Mouse (Mus musculus): ENCODE data around the gene Fbxw21. TPM values are rescaled to one million over a fixed set of nuclear protein-coding genes. Genes with fewer than 3 reads are reported as not detected.

Gene Fbxw21
- polyA plus RNA-seq, 1 experiment from 2014 or later, result not detected

- WGBS, result 23% methylated on average over 6 of the region's 6 CpGs
- H3K9ac ChIP-seq (ENCODE audit: low read length), result peak overlapping the region; percentile 99
- H3K4me1 ChIP-seq (ENCODE audit: control insufficient read depth, insufficient read depth, low read length), result peaks cover 38% of the 10 kb centered on the region
Observed at GRCm38 (mm10) chr9:109096856-109097255, 65.0 kb downstream of the Fbxw21 start.

GRCm38 (mm10) chr9:109096251-109096661 lies 65.6 kb downstream of the Fbxw21 start:
- Histone ChIP-seq H3K9me3 (ENCODE audit: control insufficient read depth, low read length) (no peaks in the 10 kb centered on the region), H3K4me3 (ENCODE audit: low read depth, low read length) (peak overlapping the region; percentile 51), H3K4me2 (peak overlapping the region; percentile 77), H3K36me3 (ENCODE audit: control insufficient read depth, insufficient read depth, low read length) (peaks cover 12% of the 10 kb centered on the region; the same call in 1 of the 2 replicates), H3K4me1 (ENCODE audit: control insufficient read depth, insufficient read depth, low read length) (peaks cover 38% of the 10 kb centered on the region), H3K27me3 (ENCODE audit: control insufficient read depth, insufficient read depth, low read length) (no peaks in the 10 kb centered on the region), H3K9ac (ENCODE audit: low read length) (peak overlapping the region; percentile 99), H3K27ac (ENCODE audit: low read depth, low read length) (peak overlapping the region; percentile 100)
- ATAC-seq (ENCODE audit: low FRiP score) (no peak), DNase-seq (ENCODE audit: low spot score, missing footprints) (peak; percentile 93)
- 16% methylated on average over 9 of the region's 9 CpGs for WGBS

More at GRCm38 (mm10) chr9:109096856-109097255, 65.0 kb downstream of the Fbxw21 start:
- H3K4me2 ChIP-seq, result peak overlapping the region; percentile 77
- no peaks in the 10 kb centered on the region for H3K27me3 ChIP-seq (ENCODE audit: control insufficient read depth, insufficient read depth, low read length)
- DNase-seq (ENCODE audit: low spot score, missing footprints), result peak; percentile 92
- no peak for ATAC-seq (ENCODE audit: low FRiP score)
- peak overlapping the region; percentile 51 for H3K4me3 ChIP-seq (ENCODE audit: low read depth, low read length)
- no peaks in the 10 kb centered on the region for H3K9me3 ChIP-seq (ENCODE audit: control insufficient read depth, low read length)
- H3K27ac ChIP-seq (ENCODE audit: low read depth, low read length), result peak overlapping the region; percentile 100
- peaks cover 9% of the 10 kb centered on the region for H3K36me3 ChIP-seq (ENCODE audit: control insufficient read depth, insufficient read depth, low read length)

- Histone ChIP-seq H3K27me3 (ENCODE audit: control insufficient read depth, insufficient read depth, low read length) (no peaks in the 10 kb centered on the region), H3K9ac (ENCODE audit: low read length) (peak within 1 kb of the TSS; percentile 99), H3K9me3 (ENCODE audit: control insufficient read depth, low read length) (no peaks in the 10 kb centered on the region), H3K27ac (ENCODE audit: low read depth, low read length) (peak within 1 kb of the TSS; percentile 100), H3K4me3 (ENCODE audit: low read depth, low read length) (peak within 1 kb of the TSS; percentile 51), H3K4me1 (ENCODE audit: control insufficient read depth, insufficient read depth, low read length) (peaks cover 38% of the 10 kb centered on the region), H3K4me2 (peak within 1 kb of the TSS; percentile 77), H3K36me3 (ENCODE audit: control insufficient read depth, insufficient read depth, low read length) (peaks cover 12% of the 10 kb centered on the region; the same call in 1 of the 2 replicates)
- under 1% methylated on average over 85 of the region's 102 CpGs for WGBS
- ATAC-seq (ENCODE audit: low FRiP score) (peak; percentile 80), DNase-seq (ENCODE audit: low spot score, missing footprints) (peak; percentile 98)
Observed at GRCm38 (mm10) chr9:109095137-109095982, 66.5 kb downstream of the Fbxw21 start, which contains the start of gene Plxnb1. TSS of gene Plxnb1 (plus strand) at chr9:109095389.

- Histone ChIP-seq H3K4me2 (peak overlapping the region; percentile 77), H3K4me3 (ENCODE audit: low read depth, low read length) (peak overlapping the region; percentile 51), H3K27me3 (ENCODE audit: control insufficient read depth, insufficient read depth, low read length) (no peaks in the 10 kb centered on the region), H3K36me3 (ENCODE audit: control insufficient read depth, insufficient read depth, low read length) (peaks cover 6% of the 10 kb centered on the region; the same call in 1 of the 2 replicates), H3K9me3 (ENCODE audit: control insufficient read depth, low read length) (no peaks in the 10 kb centered on the region), H3K9ac (ENCODE audit: low read length) (peak overlapping the region; percentile 99), H3K4me1 (ENCODE audit: control insufficient read depth, insufficient read depth, low read length) (peaks cover 38% of the 10 kb centered on the region), H3K27ac (ENCODE audit: low read depth, low read length) (peak overlapping the region; percentile 100)
- under 1% methylated on average over 21 of the region's 21 CpGs for WGBS
- DNase-seq (ENCODE audit: low spot score, missing footprints), result peak; percentile 92
- peak; percentile 6 for ATAC-seq (ENCODE audit: low FRiP score)
Observed at GRCm38 (mm10) chr9:109094553-109095136, 67.2 kb downstream of the Fbxw21 start.

DNA sequence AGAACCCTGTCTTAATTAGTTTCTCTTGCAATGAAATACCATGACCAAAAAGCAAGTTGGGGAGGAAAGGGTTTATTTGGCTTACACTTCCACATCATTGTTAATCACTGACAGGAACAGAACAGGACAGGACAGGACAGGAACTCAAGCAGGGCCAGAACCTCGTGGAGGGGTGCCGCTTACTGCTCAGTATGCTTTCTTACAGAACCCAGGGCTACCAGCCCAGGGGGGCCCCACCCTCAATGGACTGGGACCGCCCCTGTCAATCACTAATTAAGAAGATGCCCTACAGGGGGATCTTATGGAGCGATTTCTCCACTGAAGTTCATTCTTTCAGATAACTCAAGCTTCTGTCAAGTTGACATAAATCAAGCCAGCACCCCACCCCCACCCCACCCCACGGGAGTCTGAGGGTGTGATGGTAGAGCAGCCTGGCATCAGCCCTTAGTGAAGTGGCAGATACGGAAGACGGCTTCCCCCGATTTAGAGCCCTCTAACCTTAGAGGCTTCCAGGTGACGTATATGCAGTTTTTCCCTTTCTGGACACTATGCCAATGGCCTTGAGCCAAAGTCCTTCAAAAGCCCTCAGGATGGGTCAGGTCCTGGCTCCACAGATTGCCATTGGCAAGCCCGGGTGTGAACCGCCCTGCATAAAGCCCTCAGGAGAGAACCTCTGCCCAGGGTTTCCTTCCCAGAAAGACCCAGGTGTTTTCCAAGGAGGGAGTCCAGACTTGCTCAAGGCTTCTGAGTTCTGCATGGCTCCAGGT lies 67.9 kb downstream of the Fbxw21 start:
- ATAC-seq (ENCODE audit: low FRiP score) (0 out of 2 replicates have a peak, but pooled peaks have one; percentile 0), DNase-seq (ENCODE audit: low spot score, missing footprints) (no peak)
- peak overlapping the region; percentile 99 for H3K9ac ChIP-seq (ENCODE audit: low read length)
- no peaks in the 10 kb centered on the region for H3K27me3 ChIP-seq (ENCODE audit: control insufficient read depth, insufficient read depth, low read length)
- H3K27ac ChIP-seq (ENCODE audit: low read depth, low read length), result peak overlapping the region; percentile 100; the same call in 1 of the 2 replicates
- H3K4me1 ChIP-seq (ENCODE audit: control insufficient read depth, insufficient read depth, low read length), result peaks cover 33% of the 10 kb centered on the region
- H3K36me3 ChIP-seq (ENCODE audit: control insufficient read depth, insufficient read depth, low read length), result 0 out of 2 replicates have a peak, but pooled peaks cover 3% of the 10 kb centered on the region
- WGBS, result 17% methylated on average over 11 of the region's 11 CpGs
- peak overlapping the region; percentile 51; the same call in 1 of the 2 replicates for H3K4me3 ChIP-seq (ENCODE audit: low read depth, low read length)
- H3K9me3 ChIP-seq (ENCODE audit: control insufficient read depth, low read length), result no peaks in the 10 kb centered on the region
- peak overlapping the region; percentile 77 for H3K4me2 ChIP-seq

DNA sequence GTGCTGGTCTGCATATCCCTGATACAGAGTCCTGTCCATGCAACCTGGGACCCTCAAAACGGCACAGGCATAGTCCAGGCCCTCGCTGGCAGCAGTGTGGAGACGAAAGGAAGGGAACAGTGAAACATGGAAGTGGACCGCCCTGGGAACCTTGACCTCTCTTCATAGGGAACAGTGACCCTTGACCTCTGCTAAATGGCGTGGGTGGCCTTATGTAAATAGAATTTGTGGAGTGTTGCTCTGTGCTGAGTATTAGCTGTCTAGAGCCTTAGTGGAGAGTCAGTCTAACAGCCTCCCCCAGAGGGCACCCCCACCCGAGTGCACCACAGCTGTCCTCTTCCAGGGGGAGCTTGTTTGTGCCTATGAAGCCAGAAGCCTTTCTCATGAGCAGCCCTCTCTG lies 69.0 kb downstream of the Fbxw21 start:
- ATAC-seq (ENCODE audit: low FRiP score), result no peak
- DNase-seq (ENCODE audit: low spot score, missing footprints), result no peak
- WGBS, result 22% methylated on average over 6 of the region's 6 CpGs
- Histone ChIP-seq H3K27ac (ENCODE audit: low read depth, low read length) (no peak overlapping the region), H3K4me3 (ENCODE audit: low read depth, low read length) (no peak overlapping the region), H3K4me2 (no peak overlapping the region), H3K27me3 (ENCODE audit: control insufficient read depth, insufficient read depth, low read length) (no peaks in the 10 kb centered on the region), H3K4me1 (ENCODE audit: control insufficient read depth, insufficient read depth, low read length) (peaks cover 23% of the 10 kb centered on the region), H3K9ac (ENCODE audit: low read length) (no peak overlapping the region), H3K9me3 (ENCODE audit: control insufficient read depth, low read length) (no peaks in the 10 kb centered on the region), H3K36me3 (ENCODE audit: control insufficient read depth, insufficient read depth, low read length) (0 out of 2 replicates have a peak, but pooled peaks cover 3% of the 10 kb centered on the region)

- 0 out of 2 replicates have a peak, but pooled peaks cover 3% of the 10 kb centered on the region for H3K36me3 ChIP-seq (ENCODE audit: control insufficient read depth, insufficient read depth, low read length)
- H3K4me2 ChIP-seq, result no peak overlapping the region
- H3K9me3 ChIP-seq (ENCODE audit: control insufficient read depth, low read length), result no peaks in the 10 kb centered on the region
- H3K27ac ChIP-seq (ENCODE audit: low read depth, low read length), result no peak overlapping the region
- no peak overlapping the region for H3K4me3 ChIP-seq (ENCODE audit: low read depth, low read length)
- no peak overlapping the region for H3K9ac ChIP-seq (ENCODE audit: low read length)
- no peaks in the 10 kb centered on the region for H3K27me3 ChIP-seq (ENCODE audit: control insufficient read depth, insufficient read depth, low read length)
- DNase-seq (ENCODE audit: low spot score, missing footprints) (no peak), ATAC-seq (ENCODE audit: low FRiP score) (no peak)
- H3K4me1 ChIP-seq (ENCODE audit: control insufficient read depth, insufficient read depth, low read length), result peaks cover 17% of the 10 kb centered on the region
- WGBS, result 93% methylated on average over 8 of the region's 8 CpGs
Observed at GRCm38 (mm10) chr9:109091802-109092201, 70.0 kb downstream of the Fbxw21 start.

DNA sequence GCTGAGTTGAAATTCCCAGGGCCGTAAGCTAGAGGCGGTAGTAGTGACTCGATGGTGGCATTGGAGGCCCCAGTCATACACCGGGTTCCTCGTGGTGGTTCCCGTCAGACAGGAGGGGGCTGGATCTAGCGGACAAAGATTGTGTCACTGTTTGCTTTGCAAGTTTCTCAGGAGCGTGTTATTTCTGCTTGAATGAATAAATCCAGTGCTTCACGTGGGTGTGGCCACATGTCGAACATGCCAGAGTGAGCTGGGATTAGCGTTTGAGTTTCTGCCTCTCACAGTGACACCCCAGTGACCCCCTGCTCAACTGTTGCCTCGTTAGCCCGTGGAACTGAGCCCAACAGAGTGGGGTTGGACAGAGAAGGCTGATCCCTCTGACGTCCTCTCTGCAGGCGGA lies 71.4 kb downstream of the Fbxw21 start:
- ATAC-seq (ENCODE audit: low FRiP score) (no peak), DNase-seq (ENCODE audit: low spot score, missing footprints) (no peak)
- no peak overlapping the region for H3K4me3 ChIP-seq (ENCODE audit: low read depth, low read length)
- peaks cover 17% of the 10 kb centered on the region for H3K4me1 ChIP-seq (ENCODE audit: control insufficient read depth, insufficient read depth, low read length)
- 0 out of 2 replicates have a peak, but pooled peaks cover 3% of the 10 kb centered on the region for H3K36me3 ChIP-seq (ENCODE audit: control insufficient read depth, insufficient read depth, low read length)
- H3K9me3 ChIP-seq (ENCODE audit: control insufficient read depth, low read length), result no peaks in the 10 kb centered on the region
- H3K9ac ChIP-seq (ENCODE audit: low read length), result no peak overlapping the region
- 50% methylated on average over 15 of the region's 15 CpGs for whole genome bisulfite sequencing
- no peak overlapping the region for H3K27ac ChIP-seq (ENCODE audit: low read depth, low read length)
- H3K27me3 ChIP-seq (ENCODE audit: control insufficient read depth, insufficient read depth, low read length), result no peaks in the 10 kb centered on the region
- H3K4me2 ChIP-seq, result no peak overlapping the region
